Mouse (Mus musculus): ENCODE data around the gene Rnf44.

- TF ChIP-seq CTCF (IDR thresholded peaks at IDR 0.05; ENCODE audit: low read depth, low read length) (no peak), POLR2A (IDR thresholded peaks at IDR 0.05; ENCODE audit: extremely low read depth, insufficient read depth, low read length) (no peak)
These were observed 8.8 kb upstream of the Rnf44 start for GRCm38 (mm10) chr13:54702507-54702906.
